Mouse (Mus musculus): ENCODE measurements at regions not wholly inside any gene's neighbourhood (a gene's known extent, or its start where the extent isn't known, plus 50 kb on each side); places are given as distances from the start of the nearest gene placed in this dataset.
"Not testable (repeated sequence)": the region's sequence is repeated elsewhere in the genome, so short reads cannot be mapped to it uniquely, and the experiment has no call there.

DNA sequence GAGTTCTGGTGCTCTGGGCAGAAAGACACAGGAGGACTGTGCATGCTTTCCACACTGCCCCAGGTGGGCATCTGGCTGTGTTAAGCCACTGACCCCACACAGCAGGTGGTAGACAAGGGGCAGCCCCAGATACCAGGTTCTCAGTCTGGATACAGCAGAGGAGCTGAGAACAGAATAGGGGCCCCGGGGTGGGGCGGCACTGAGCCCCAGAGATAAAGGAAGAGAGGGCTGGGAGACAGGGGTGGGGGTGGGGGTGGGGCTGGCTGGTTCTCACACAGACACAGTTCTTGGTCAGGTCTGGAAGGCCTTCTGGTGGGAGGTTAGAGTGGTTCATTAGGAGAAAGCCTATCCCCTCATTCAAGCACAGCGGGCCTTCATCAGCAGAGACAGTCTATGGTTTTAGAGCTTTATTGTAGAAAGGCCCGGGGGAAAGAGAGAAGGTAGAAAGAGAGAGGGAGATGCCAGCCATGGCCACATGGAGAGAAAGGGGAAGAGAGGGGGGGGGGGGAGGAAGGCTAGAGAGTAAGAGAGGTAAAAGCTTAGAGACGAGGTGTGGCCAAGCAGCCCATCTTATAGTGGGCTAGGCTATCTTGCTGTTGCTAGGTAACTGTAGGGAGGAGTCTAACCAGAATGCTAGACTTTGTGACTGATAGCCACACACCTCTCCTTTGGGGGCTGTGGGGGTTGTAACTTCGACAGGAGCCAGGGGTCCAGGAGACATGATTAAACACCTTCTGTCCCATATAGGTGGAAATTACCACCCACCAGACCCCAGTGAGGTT is 1403.1 kb downstream of the Zfp704 start:
- ATAC-seq (ENCODE audit: poor library complexity, severe bottlenecking), result no peak

- no peak for ATAC-seq (ENCODE audit: poor library complexity, severe bottlenecking)
Observed at GRCm38 (mm10) chr3:8163030-8163429, 1446.9 kb downstream of the Zfp704 start.

- ATAC-seq (ENCODE audit: poor library complexity, severe bottlenecking), result no peak
Observed at GRCm38 (mm10) chr3:8161997-8162756, 1447.7 kb downstream of the Zfp704 start.

- no peak for ATAC-seq (ENCODE audit: poor library complexity, severe bottlenecking)
Observed at GRCm38 (mm10) chr3:8143016-8143415, 1466.9 kb downstream of the Zfp704 start.

DNA sequence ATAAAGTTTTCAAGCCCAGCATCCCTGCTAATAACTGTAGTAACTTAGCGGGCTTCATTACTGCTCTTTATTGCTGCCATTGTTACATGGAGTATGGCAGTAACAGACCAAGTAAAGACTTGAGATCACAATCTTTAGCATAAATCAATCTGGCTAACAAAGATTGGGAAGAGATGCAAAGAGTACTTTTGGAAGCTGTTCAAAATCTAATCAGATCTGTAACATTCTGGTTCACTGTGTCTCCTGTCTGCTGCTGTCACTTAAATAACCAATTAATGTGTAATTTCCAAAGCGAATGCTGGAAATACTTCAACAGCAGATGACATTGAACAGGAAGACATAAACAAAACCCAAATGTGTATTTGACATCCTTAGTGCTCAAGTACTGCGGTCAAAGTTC is 1467.7 kb downstream of the Zfp704 start:
- no peak for ATAC-seq (ENCODE audit: poor library complexity, severe bottlenecking)

GRCm38 (mm10) chr3:8141664-8142084 is 1468.2 kb downstream of the Zfp704 start:
- no peak for ATAC-seq (ENCODE audit: poor library complexity, severe bottlenecking)

DNA sequence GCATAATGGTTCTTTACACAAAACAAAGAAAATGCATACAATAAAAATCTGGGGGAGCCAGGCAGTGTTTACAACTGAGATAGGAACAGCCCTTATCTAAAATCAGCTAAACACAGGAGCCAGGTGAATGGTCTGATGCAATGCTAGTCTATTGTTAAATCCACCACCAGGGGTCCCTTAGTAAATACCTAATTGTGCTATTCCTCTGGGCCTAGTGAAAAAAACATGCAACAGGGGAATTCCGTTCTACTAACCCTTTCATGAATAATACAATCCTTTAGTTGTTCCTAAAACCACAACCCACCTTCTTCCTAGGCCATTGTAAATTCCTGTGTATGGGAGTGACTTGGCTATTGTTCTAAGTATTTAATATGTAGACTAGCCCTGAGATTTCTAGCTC is 1486.2 kb downstream of the Zfp704 start:
- not testable (repeated sequence) for ATAC-seq (ENCODE audit: poor library complexity, severe bottlenecking)

DNA sequence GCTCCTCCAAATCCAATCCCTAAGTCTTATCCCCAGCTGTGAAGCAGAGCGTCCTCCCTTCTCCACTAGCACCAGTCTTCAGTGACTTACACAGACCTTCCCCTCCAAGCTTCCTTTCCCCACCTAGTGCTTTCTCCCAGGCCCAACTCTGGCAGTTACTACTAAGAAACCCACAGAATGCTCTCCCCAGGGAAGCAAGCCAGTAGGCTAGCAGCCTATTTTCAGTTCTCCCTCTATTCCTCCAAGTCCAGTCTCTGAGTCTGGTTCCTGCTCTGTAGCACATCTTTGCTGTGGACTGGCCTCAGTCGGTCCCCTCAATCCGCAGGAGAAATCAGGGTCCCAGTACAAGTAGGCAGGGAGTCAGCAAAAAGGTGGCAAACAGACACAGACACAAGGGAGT is 1486.7 kb downstream of the Zfp704 start:
- ATAC-seq (ENCODE audit: poor library complexity, severe bottlenecking), result no peak

DNA sequence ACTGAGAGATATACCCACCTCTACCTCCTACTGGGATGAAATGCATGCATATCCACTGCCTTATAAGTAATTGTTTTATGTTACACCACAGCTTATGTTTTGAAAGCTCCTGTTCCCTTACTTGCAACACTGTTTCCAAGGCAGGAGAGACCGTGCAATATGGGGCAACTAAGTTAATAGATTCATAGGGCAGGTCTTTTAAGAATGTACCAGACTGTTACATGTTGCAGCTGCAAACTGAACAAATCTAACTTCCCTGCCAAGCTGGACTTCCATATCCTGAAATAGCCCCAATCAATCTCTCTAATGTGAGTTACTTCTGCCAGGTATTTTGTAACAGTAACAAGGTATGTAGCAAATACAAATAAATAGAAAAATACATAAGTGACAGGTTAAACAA is 1478.0 kb upstream of the 1700008P02Rik start:
- no peak for ATAC-seq (ENCODE audit: poor library complexity, severe bottlenecking)

GRCm38 (mm10) chr3:8084749-8085148 is 1464.5 kb upstream of the 1700008P02Rik start:
- no peak for ATAC-seq (ENCODE audit: poor library complexity, severe bottlenecking)

DNA sequence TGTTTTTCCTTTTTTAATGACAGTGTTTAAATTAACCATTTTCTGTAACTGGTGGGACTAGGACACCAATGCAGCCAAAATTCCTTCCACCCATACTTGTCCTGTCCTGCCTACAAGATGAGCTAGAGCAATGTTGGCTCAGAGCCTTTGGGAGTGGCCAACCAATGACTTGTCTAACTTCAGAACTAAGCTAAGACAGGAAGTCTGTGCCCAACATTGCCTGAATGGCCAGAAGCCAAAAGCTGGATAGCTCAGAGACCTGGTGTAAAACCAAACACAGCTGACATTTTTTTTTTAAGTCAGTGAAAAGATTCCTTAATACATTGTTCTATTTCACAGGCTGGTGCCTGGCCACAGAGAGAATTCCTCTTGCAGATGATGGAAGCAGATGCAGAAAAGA is 1433.5 kb upstream of the 1700008P02Rik start:
- ATAC-seq (ENCODE audit: poor library complexity, severe bottlenecking), result no peak

GRCm38 (mm10) chr3:8051167-8051566 is 1430.9 kb upstream of the 1700008P02Rik start:
- ATAC-seq (ENCODE audit: poor library complexity, severe bottlenecking), result no peak

DNA sequence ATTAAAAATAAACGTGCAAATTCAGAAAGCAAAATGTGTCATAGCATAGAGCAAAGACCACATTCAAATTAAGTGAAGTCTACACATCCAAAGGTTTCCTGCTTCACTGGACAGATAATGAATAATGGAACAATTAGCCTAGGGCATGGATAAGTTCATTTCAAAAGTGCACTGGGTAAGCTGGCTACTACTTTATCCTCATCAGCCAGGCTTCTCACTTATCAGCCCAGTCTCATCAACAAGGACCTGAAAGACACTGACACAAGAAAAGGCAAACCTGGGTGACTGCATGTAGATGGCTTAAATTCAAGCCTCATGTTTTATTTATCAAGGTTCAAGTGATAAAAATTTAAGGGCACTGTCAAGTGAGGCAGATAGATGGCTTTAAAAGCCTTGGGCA is 1429.5 kb upstream of the 1700008P02Rik start:
- no peak for ATAC-seq (ENCODE audit: poor library complexity, severe bottlenecking)

- ATAC-seq (ENCODE audit: poor library complexity, severe bottlenecking), result no peak
Observed at GRCm38 (mm10) chr3:8046348-8046747, 1426.1 kb upstream of the 1700008P02Rik start.

DNA sequence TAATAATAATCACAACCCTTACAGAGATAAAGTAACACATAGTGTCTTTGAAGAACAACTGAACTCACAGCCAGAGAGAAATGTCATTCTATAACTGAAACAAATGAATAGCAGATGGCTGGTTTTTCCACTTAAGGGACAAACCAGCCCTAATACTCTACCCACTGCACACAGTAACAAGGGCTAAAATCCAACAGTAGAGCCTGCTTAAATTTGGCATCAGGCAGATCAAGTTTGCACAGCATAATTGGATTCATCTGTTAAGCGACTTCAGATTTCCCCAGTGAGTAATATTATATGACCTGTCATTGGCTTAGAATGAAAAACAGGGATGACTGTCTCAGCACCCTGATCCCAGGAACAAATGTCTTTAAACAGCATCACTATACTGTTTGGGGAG is 1416.5 kb upstream of the 1700008P02Rik start:
- no peak for ATAC-seq (ENCODE audit: poor library complexity, severe bottlenecking)

- ATAC-seq (ENCODE audit: poor library complexity, severe bottlenecking), result no peak
Observed at GRCm38 (mm10) chr3:8035091-8035729, 1415.0 kb upstream of the 1700008P02Rik start.

DNA sequence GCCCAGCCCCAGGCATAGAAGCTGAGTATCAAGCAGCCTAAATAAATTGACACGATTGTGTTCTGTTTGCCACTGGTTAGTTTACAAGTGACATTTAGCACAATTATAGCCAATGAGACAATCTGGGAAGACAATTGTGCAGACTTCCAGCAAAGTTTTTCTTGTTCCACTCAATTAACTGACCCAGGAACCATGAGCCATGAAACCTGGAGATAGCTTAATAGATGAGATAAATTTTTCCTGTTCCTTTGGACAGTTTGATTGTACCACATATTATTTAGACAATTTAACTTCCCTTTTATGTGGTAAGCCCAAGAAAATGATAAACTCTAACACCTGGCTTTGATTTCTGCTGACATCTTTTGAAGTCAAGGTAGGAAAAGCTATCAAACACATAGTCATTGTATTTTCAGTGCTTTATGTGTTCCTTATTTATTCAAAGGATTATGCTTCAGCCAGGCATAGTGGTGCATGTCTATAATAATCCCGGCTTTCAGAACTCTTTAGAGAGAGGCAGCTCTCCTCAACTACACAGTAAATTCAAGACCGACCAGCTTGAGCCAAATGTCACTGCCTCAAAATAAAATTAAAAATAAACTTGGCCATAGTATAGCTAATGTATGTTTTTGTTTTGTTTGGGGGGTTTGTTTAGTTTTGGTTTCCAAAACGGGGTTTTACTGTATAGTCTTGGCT is 1406.2 kb upstream of the 1700008P02Rik start:
- no peak for ATAC-seq (ENCODE audit: poor library complexity, severe bottlenecking)

- ATAC-seq (ENCODE audit: poor library complexity, severe bottlenecking), result no peak
Observed at GRCm38 (mm10) chr3:8022654-8023053, 1402.4 kb upstream of the 1700008P02Rik start.

DNA sequence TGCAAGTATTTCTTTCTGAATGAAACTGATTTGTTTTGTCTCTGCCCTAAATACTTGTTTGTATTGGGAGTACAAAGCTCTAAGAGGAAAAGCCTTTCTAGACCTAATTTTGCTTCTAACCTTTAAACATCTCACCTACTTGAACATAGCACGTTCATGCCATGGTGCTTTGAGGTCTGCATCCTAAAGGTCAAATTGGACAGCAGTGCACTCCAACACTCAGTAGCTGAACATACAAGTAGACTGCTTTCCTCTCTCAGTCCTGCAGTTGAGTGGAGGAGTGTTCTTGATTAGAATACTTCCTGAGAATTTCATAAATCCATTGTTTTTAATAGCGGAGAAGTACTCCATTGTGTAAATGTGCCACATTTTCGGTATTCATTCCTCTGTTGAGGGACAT is 1397.2 kb upstream of the 1700008P02Rik start:
- no peak for ATAC-seq (ENCODE audit: poor library complexity, severe bottlenecking)

DNA sequence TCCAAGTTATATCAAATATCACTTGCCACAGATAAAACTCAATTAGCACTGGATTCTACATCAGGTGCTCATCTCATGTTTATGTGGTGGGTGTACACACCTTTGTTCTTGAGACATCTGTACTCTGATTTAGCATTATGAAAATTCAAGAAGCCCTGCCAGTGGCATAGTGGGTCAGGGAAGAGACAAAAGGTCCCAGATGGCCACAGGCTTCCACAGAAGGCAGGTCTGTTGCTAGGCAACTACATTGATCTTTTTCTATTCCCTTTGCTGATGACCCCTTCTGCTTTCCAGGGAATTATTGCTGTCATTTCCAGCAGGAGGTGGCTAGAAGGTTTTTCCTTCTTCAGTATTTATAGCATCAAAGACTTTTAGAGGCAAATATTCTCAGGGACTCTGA is 1396.7 kb upstream of the 1700008P02Rik start:
- ATAC-seq (ENCODE audit: poor library complexity, severe bottlenecking), result no peak

GRCm38 (mm10) chr3:8009966-8010365 is 1389.7 kb upstream of the 1700008P02Rik start:
- ATAC-seq (ENCODE audit: poor library complexity, severe bottlenecking), result no peak

Data from megakaryocyte, adult 5-6 weeks (primary cell).